Mouse (Mus musculus) ES-E14 (cell line): ENCODE results near the gene Mum1l1. TPM values are rescaled to one million over a fixed set of nuclear protein-coding genes. Genes with fewer than 3 reads are reported as not detected.

Experiments used
- DNase-seq: peaks from one replicate; pipeline ENCODE4 v3.0.0-alpha.2; 2013; ENCODE audit warnings: low read depth, low spot score
- H3K27ac ChIP-seq: 2 replicates; pipeline ENCODE4 v1.5.1; 2012; ENCODE audit warnings: low read depth, mild to moderate bottlenecking, low read length, moderate library complexity, mixed read lengths; ENCODE audit not compliant: poor library complexity, insufficient read depth, severe bottlenecking
- H3K36me3 ChIP-seq: 2 replicates; pipeline ENCODE4 v1.6.1; 2012; ENCODE audit warnings: mild to moderate bottlenecking, low read length, moderate library complexity, mixed read lengths; ENCODE audit not compliant: control insufficient read depth, poor library complexity, insufficient read depth, severe bottlenecking
- H3K4me1 ChIP-seq, 2 experiments: fragments of 150-350 bp in 1 of 2; sonication (generic) in 1 of 2; 2 replicates each; pipeline ENCODE4 v1.6.1; 2012; ENCODE audit warnings: low read length in 2 of 2, mild to moderate bottlenecking in 1 of 2, mixed read lengths in 1 of 2; ENCODE audit not compliant: control insufficient read depth in 2 of 2, insufficient read depth in 2 of 2, poor library complexity in 1 of 2
- H3K4me3 ChIP-seq, 2 experiments: fragments of 150-350 bp in 1 of 2; sonication (generic) in 1 of 2; 2 replicates each; pipeline ENCODE4 v1.5.1; 2012; ENCODE audit warnings: low read length in 2 of 2, low read depth in 1 of 2, mild to moderate bottlenecking in 1 of 2, mixed read lengths in 1 of 2; ENCODE audit not compliant: insufficient read depth in 1 of 2, poor library complexity in 1 of 2, severe bottlenecking in 1 of 2
- H3K9ac ChIP-seq: 2 replicates; pipeline ENCODE4 v1.6.1; 2012; ENCODE audit warnings: low read depth, mild to moderate bottlenecking, low read length, mixed read lengths; ENCODE audit not compliant: poor library complexity, insufficient read depth, severe bottlenecking
- H3K9me3 ChIP-seq: fragments of 150-350 bp; sonication (generic); 2 replicates; pipeline ENCODE4 v1.6.1; 2012; ENCODE audit warnings: low read depth, mild to moderate bottlenecking, low read length; ENCODE audit not compliant: control insufficient read depth, insufficient read depth
- CHD2 ChIP-seq: IDR thresholded peaks from 2 replicates; pipeline ENCODE4 v1.6.1; 2014; ENCODE audit warnings: mild to moderate bottlenecking, low read depth, low read length, inconsistent platforms
- HCFC1 ChIP-seq: IDR thresholded peaks from 2 replicates; pipeline ENCODE4 v1.6.1; 2012; ENCODE audit warnings: low read length, inconsistent platforms, borderline replicate concordance; ENCODE audit not compliant: insufficient read depth
- MAFK ChIP-seq: IDR thresholded peaks from 2 replicates; pipeline ENCODE4 v1.6.1; 2014; ENCODE audit warnings: mild to moderate bottlenecking, low read depth, low read length, inconsistent platforms; ENCODE audit not compliant: insufficient read depth
- ZC3H11A ChIP-seq: IDR thresholded peaks from 2 replicates; pipeline ENCODE4 v1.6.1; 2012; ENCODE audit warnings: low read depth, mild to moderate bottlenecking, inconsistent platforms, low read length, borderline replicate concordance
- ZNF384 ChIP-seq: IDR thresholded peaks from 2 replicates; pipeline ENCODE4 v1.6.1; 2012; ENCODE audit warnings: low read depth, low read length, inconsistent platforms
- in situ Hi-C, 2 experiments: fragments of 600-800 bp; cut with MboI; formaldehyde crosslinking; loops; one replicate each; pipeline ENCODE4 v1.15.1; 2025; ENCODE audit warnings: low sequenced_read_pairs in 2 of 2, inconsistent platforms in 1 of 2; ENCODE audit not compliant: unreplicated experiment in 2 of 2
- total RNA-seq: library from RNA; depleted of rRNA; stranded (reverse); fragments of 300-350 nt; gene quantifications from 2 replicates; pipeline ENCODE4 v1.2.3, GENCODE M21; 2012; rRNA removed

The Mum1l1 gene
- total RNA-seq, 1 experiment: 7.7 TPM

GRCm38 (mm10) chrX:139281966-139282365 lies 72.1 kb downstream of the Mum1l1 start:
- H3K4me3 ChIP-seq: no peak overlapping the region
- H3K9me3 ChIP-seq: no peaks in the 10 kb centered on the region
- in situ Hi-C loops: no loop called here
- H3K9ac ChIP-seq: no peak overlapping the region
- H3K4me1 ChIP-seq: no peaks in the 10 kb centered on the region
- TF ChIP-seq ZNF384 (no peak), CHD2 (no peak), MAFK (no peak), ZC3H11A (no peak), HCFC1 (no peak)
- no peaks in the 10 kb centered on the region for H3K36me3 ChIP-seq
- DNase-seq: no peak
- no peak overlapping the region for H3K27ac ChIP-seq

Other genes with a start within 250 kb of the Mum1l1 start
- 0.09 and 0.11 TPM in 2 replicates for gene Serpina7, start 124.8 kb upstream of the Mum1l1 start, total RNA-seq
- gene 4930513O06Rik, start 123.8 kb upstream of the Mum1l1 start, total RNA-seq: not detected in 2 replicates
- gene 4933428M09Rik, start 30.8 kb upstream of the Mum1l1 start, total RNA-seq: not detected in 2 replicates
- gene Trap1a, start 123.6 kb downstream of the Mum1l1 start, total RNA-seq: 256 and 378 TPM in 2 replicates